Mouse (Mus musculus): Measurements from ENCODE around the gene Srarp. TPM values are rescaled to one million over a fixed set of nuclear protein-coding genes. Genes with fewer than 3 reads are reported as not detected.

Srarp gene
- polyA plus RNA-seq, 1 experiment, result 12.9 TPM

DNA sequence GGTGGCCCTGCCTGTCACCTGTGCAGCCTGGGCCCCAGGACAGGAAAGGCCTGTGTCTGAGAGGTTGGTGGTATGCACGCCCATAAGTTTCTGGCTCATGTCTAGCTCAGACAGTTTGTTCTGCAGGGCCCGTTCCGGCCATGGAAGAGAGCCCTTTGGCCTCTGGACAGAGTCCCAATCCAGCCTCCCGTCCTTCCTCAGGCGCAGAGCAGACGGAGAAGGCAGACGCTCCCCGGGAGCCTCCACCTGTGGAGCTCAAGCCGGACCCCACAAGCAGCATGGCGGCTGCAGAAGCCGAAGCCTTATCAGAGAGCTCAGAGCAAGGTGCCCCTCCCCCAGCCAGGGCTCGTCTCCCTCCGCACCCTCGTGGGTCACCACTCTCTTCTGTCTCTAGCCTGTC lies 27.6 kb upstream of the Srarp start:
- H3K4me3 ChIP-seq (replicated peaks; ENCODE audit: insufficient read depth, low read depth, low read length), result no peak overlapping the region
- DNase-seq, result no peak
- TF ChIP-seq CTCF (IDR thresholded peaks at IDR 0.05; ENCODE audit: borderline replicate concordance, insufficient read depth, low read depth, low read length) (no peak), POLR2A (IDR thresholded peaks at IDR 0.05; ENCODE audit: borderline replicate concordance, insufficient read depth, low read length) (no peak)
- no peaks in the 10 kb centered on the region for H3K27me3 ChIP-seq (ENCODE audit: control insufficient read depth, insufficient read depth, low read length)
- WGBS, result 67% methylated on average over 14 of the region's 14 CpGs
- H3K27ac ChIP-seq (ENCODE audit: insufficient read depth, low read length), result no peak overlapping the region
- H3K4me1 ChIP-seq (ENCODE audit: control insufficient read depth, insufficient read depth, low read length), result peaks cover 22% of the 10 kb centered on the region

DNA sequence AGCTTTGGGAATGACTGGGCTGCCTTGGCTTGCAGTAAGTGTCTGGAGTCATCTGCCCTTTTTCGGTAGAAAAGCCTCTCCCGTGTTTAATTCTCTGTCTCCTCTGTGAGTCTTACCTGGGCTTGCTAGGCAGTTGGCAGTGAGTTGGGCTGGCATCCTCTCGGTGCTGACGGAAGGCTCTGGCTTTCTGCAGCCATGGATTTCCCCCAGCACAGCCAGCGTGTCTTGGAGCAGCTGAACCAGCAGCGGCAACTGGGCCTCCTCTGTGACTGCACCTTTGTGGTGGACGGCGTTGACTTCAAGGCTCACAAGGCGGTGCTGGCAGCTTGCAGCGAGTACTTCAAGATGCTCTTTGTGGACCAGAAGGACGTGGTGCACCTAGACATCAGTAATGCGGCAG lies 25.7 kb upstream of the Srarp start:
- 39% methylated on average over 12 of the region's 12 CpGs for WGBS
- Histone ChIP-seq H3K4me3 (replicated peaks; ENCODE audit: insufficient read depth, low read depth, low read length) (no peak overlapping the region), H3K27ac (ENCODE audit: insufficient read depth, low read length) (no peak overlapping the region), H3K27me3 (ENCODE audit: control insufficient read depth, insufficient read depth, low read length) (no peaks in the 10 kb centered on the region), H3K4me1 (ENCODE audit: control insufficient read depth, insufficient read depth, low read length) (peaks cover 9% of the 10 kb centered on the region)
- TF ChIP-seq CTCF (IDR thresholded peaks at IDR 0.05; ENCODE audit: borderline replicate concordance, insufficient read depth, low read depth, low read length) (no peak), POLR2A (IDR thresholded peaks at IDR 0.05; ENCODE audit: borderline replicate concordance, insufficient read depth, low read length) (no peak)
- no peak for DNase-seq

DNA sequence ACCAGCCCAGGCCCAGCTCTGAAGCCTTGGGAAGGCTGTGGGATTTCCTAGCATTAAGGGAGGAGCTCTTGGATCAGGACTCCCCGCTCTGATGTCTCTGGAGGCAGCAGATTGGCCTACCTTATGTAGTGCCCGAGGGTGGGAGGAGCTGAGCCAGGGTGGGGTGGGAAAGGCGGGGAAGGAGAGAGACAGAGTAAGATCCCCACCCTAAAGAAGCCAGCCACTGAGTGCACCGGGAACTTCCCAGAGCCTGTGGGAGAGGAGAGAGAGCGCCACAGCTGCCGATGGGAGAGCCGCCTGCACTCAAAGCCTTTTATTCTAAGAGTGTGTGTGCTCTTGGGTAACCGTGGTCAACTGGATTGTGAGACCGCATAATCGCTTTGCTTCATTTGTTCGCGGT lies 25.2 kb upstream of the Srarp start:
- no peak overlapping the region for H3K27ac ChIP-seq (ENCODE audit: insufficient read depth, low read length)
- no peak for DNase-seq
- no peaks in the 10 kb centered on the region for H3K27me3 ChIP-seq (ENCODE audit: control insufficient read depth, insufficient read depth, low read length)
- no peak overlapping the region for H3K4me3 ChIP-seq (replicated peaks; ENCODE audit: insufficient read depth, low read depth, low read length)
- TF ChIP-seq POLR2A (IDR thresholded peaks at IDR 0.05; ENCODE audit: borderline replicate concordance, insufficient read depth, low read length) (no peak), CTCF (IDR thresholded peaks at IDR 0.05; ENCODE audit: borderline replicate concordance, insufficient read depth, low read depth, low read length) (no peak)
- WGBS, result 62% methylated on average over 12 of the region's 12 CpGs
- H3K4me1 ChIP-seq (ENCODE audit: control insufficient read depth, insufficient read depth, low read length), result peaks cover 6% of the 10 kb centered on the region

GRCm38 (mm10) chr4:141460481-141460880 lies 24.6 kb upstream of the Srarp start:
- Histone ChIP-seq H3K4me3 (replicated peaks; ENCODE audit: insufficient read depth, low read depth, low read length) (no peak overlapping the region), H3K27ac (ENCODE audit: insufficient read depth, low read length) (no peak overlapping the region), H3K4me1 (ENCODE audit: control insufficient read depth, insufficient read depth, low read length) (peaks cover 6% of the 10 kb centered on the region), H3K27me3 (ENCODE audit: control insufficient read depth, insufficient read depth, low read length) (no peaks in the 10 kb centered on the region)
- TF ChIP-seq CTCF (IDR thresholded peaks at IDR 0.05; ENCODE audit: borderline replicate concordance, insufficient read depth, low read depth, low read length), result no peak
- TF ChIP-seq POLR2A (IDR thresholded peaks at IDR 0.05; ENCODE audit: borderline replicate concordance, insufficient read depth, low read length), result no peak
- WGBS, result 94% methylated on average over 4 of the region's 4 CpGs
- no peak for DNase-seq

DNA sequence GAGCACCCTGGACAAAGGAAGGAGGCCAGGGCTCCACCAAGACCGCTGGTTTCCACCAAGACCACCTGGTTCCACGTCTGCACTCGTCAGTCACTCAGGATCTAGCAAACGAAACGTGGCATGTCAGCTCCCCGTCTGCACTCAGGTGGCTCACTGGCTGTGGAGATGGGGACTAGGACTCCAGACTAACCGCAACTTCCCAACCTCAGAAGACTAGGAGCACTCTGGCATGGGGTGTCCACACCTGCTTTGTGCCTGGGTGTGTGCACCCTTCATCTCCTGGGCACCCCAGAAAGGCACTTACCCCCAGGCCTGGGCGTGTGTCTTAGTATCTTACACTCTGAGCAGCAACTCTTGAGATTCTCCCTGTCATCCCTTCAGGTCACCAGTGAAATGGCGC lies 23.9 kb upstream of the Srarp start:
- TF ChIP-seq CTCF (IDR thresholded peaks at IDR 0.05; ENCODE audit: borderline replicate concordance, insufficient read depth, low read depth, low read length), result no peak
- no peak for TF ChIP-seq POLR2A (IDR thresholded peaks at IDR 0.05; ENCODE audit: borderline replicate concordance, insufficient read depth, low read length)

GRCm38 (mm10) chr4:141458888-141459287 lies 23.0 kb upstream of the Srarp start:
- Histone ChIP-seq H3K4me1 (ENCODE audit: control insufficient read depth, insufficient read depth, low read length) (peaks cover 6% of the 10 kb centered on the region), H3K27ac (ENCODE audit: insufficient read depth, low read length) (no peak overlapping the region), H3K4me3 (replicated peaks; ENCODE audit: insufficient read depth, low read depth, low read length) (no peak overlapping the region), H3K27me3 (ENCODE audit: control insufficient read depth, insufficient read depth, low read length) (no peaks in the 10 kb centered on the region)
- no peak for TF ChIP-seq POLR2A (IDR thresholded peaks at IDR 0.05; ENCODE audit: borderline replicate concordance, insufficient read depth, low read length)
- TF ChIP-seq CTCF (IDR thresholded peaks at IDR 0.05; ENCODE audit: borderline replicate concordance, insufficient read depth, low read depth, low read length), result no peak
- 84% methylated on average over 3 of the region's 3 CpGs for WGBS
- no peak for DNase-seq

More for the DNA sequence above, 23.9 kb upstream of the Srarp start:
- Histone ChIP-seq H3K27ac (ENCODE audit: insufficient read depth, low read length) (no peak overlapping the region), H3K27me3 (ENCODE audit: control insufficient read depth, insufficient read depth, low read length) (no peaks in the 10 kb centered on the region), H3K4me3 (replicated peaks; ENCODE audit: insufficient read depth, low read depth, low read length) (no peak overlapping the region), H3K4me1 (ENCODE audit: control insufficient read depth, insufficient read depth, low read length) (peaks cover 6% of the 10 kb centered on the region)
- WGBS, result 88% methylated on average over 9 of the region's 9 CpGs
- DNase-seq, result no peak

DNA sequence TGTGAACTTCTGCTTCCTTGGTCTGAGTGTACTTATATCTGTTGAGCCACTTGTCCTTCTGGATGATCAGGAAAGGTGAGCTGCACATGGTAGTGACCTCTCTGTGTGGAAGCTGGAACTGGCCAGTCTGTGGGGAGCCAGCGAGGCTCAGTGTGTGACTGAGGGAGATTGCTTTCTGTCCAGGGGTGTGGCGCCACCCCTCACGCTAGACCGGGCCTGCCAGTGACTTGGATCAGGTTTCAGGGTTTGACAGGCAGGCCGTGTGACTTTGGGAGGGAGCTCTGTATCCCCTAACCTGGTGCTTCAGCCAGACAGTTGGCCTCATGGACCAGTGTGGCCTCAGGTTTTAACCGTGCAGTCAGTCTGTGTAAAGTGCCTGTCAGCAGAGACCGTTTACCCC lies 22.3 kb upstream of the Srarp start:
- WGBS, result 30% methylated on average over 7 of the region's 7 CpGs

DNA sequence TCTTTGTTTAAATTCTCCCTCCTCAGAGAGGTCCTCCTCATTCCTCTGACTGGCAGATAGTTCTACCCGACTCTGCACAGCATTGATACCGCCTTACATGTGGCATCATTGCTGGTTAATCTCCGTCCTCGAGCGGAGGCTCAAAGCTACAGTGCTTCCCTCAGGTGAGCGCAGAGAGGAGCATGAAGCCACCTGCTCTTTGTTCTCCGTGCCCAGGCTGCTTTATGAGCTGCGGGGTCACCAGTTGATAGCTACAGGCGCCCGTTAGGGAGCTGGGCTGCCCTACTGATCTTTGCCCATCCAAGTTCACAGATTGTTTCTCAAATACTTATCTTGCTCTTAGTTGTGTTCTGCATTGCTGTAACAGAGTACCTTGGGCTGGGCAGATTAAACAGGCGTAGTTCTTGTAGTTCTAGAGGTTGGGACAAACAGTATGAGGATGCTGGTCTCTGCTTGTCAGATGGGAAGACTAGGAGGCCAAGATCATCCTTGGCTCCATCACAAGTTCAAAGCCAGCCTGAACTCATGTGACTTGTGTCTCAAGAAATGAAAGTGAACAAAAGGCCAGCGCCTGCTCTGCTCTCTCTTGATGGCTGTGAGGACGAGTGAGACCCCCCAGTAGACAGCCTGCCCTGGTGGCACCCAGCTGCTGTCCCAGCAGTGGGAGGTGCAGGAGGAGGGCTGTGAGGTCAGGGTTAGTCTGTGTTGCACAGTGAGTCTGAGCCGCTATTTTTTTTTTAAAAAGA lies 20.5 kb upstream of the Srarp start:
- DNase-seq, result no peak
- Histone ChIP-seq H3K27ac (ENCODE audit: insufficient read depth, low read length) (no peak overlapping the region), H3K27me3 (ENCODE audit: control insufficient read depth, insufficient read depth, low read length) (no peaks in the 10 kb centered on the region), H3K4me3 (replicated peaks; ENCODE audit: insufficient read depth, low read depth, low read length) (no peak overlapping the region), H3K4me1 (ENCODE audit: control insufficient read depth, insufficient read depth, low read length) (peaks cover 3% of the 10 kb centered on the region; the same call in 1 of the 2 replicates)
- 93% methylated on average over 14 of the region's 14 CpGs for WGBS
- TF ChIP-seq CTCF (IDR thresholded peaks at IDR 0.05; ENCODE audit: borderline replicate concordance, insufficient read depth, low read depth, low read length) (no peak), POLR2A (IDR thresholded peaks at IDR 0.05; ENCODE audit: borderline replicate concordance, insufficient read depth, low read length) (no peak)

More for the DNA sequence above, 22.3 kb upstream of the Srarp start:
- no peak for TF ChIP-seq CTCF (IDR thresholded peaks at IDR 0.05; ENCODE audit: borderline replicate concordance, insufficient read depth, low read depth, low read length)
- TF ChIP-seq POLR2A (IDR thresholded peaks at IDR 0.05; ENCODE audit: borderline replicate concordance, insufficient read depth, low read length), result no peak
- Histone ChIP-seq H3K27me3 (ENCODE audit: control insufficient read depth, insufficient read depth, low read length) (no peaks in the 10 kb centered on the region), H3K27ac (ENCODE audit: insufficient read depth, low read length) (no peak overlapping the region), H3K4me3 (replicated peaks; ENCODE audit: insufficient read depth, low read depth, low read length) (no peak overlapping the region), H3K4me1 (ENCODE audit: control insufficient read depth, insufficient read depth, low read length) (peaks cover 8% of the 10 kb centered on the region)
- DNase-seq, result no peak

Measured in cerebellum, adult 2 months (tissue).